Mouse (Mus musculus) erythroblast, embryonic 14.5 days (primary cell): ENCODE results near the gene Crebbp.

Experiments
- GATA1 ChIP-seq: IDR thresholded peaks from 2 replicates; pipeline ENCODE4 v1.6.1; 2012; ENCODE audit warnings: low read length, inconsistent platforms, mixed read lengths
- TAL1 ChIP-seq: IDR thresholded peaks from 3 replicates; pipeline ENCODE4 v1.6.1; 2012; ENCODE audit warnings: low read length, inconsistent platforms, mixed read lengths

DNA sequence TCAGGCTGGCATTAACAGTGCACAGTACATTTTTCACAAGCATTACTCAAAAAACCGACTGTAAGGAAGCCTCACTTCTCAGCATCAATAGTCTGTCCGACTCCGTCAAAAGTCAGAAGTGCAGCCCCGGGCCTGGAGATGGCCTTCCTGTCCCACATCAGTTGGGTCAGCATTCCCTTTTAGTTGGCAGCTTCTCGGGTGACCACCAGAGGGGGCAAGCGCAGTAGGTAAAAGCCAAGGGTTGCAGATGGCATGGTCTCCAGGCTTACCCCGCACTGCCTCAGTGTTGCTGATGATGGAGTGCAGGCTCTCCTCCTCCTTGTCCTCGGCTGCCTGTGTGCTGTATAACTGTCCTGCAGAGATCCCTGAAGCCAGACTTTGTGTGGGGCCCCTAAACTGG, 145.2 kb downstream of the Crebbp start:
- TF ChIP-seq GATA1: no peak
- TF ChIP-seq TAL1: no peak
